Mouse (Mus musculus): Measurements from ENCODE around the gene Cpeb3. TPM values are rescaled to one million over a fixed set of nuclear protein-coding genes. Genes with fewer than 3 reads are reported as not detected.

Cpeb3 gene
- polyA plus RNA-seq, 1 experiment from 2014 or later, result 16.1 TPM

DNA sequence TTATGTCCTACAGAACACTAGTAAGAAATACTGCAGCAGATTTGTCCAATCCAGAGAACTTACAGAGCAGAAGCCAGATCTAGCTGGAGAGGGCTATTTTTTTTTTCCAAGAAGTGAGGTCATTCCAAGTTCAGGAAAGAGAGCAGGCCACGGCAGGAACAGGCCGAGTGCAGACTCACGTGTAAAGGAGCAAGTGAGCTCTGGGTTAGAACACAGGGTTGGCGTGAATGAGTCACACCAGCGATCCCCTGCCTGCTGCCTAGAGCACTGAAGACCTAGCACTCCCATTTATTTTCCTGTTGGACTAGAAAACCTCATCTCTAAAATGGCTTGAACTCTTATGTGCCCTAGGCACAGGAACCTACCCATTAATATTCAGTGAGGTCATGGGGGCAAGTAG lies 133.7 kb downstream of the Cpeb3 start:
- peak overlapping the region; percentile 0; the same call in 1 of the 2 replicates for H3K27ac ChIP-seq
- H3K36me3 ChIP-seq (ENCODE audit: inconsistent target), result no peaks in the 10 kb centered on the region
- no peak overlapping the region for H3K4me3 ChIP-seq (ENCODE audit: inconsistent target)
- WGBS (ENCODE audit: missing documents), result 94% methylated on average over 5 of the region's 5 CpGs
- H3K79me2 ChIP-seq (ENCODE audit: inconsistent target), result no peaks in the 10 kb centered on the region

GRCm38 (mm10) chr19:37074276-37074675 lies 134.1 kb downstream of the Cpeb3 start:
- no peaks in the 10 kb centered on the region for H3K79me2 ChIP-seq (ENCODE audit: inconsistent target)
- WGBS (ENCODE audit: missing documents), result 97% methylated on average over 3 of the region's 3 CpGs
- no peaks in the 10 kb centered on the region for H3K36me3 ChIP-seq (ENCODE audit: inconsistent target)
- no peak overlapping the region for H3K4me3 ChIP-seq (ENCODE audit: inconsistent target)
- H3K27ac ChIP-seq, result 0 out of 2 replicates have a peak overlapping the region, but pooled peaks have one; percentile 0

GRCm38 (mm10) chr19:37072871-37073629 lies 135.4 kb downstream of the Cpeb3 start:
- Histone ChIP-seq H3K79me2 (ENCODE audit: inconsistent target) (no peaks in the 10 kb centered on the region), H3K4me3 (ENCODE audit: inconsistent target) (no peak overlapping the region), H3K27ac (no peak overlapping the region), H3K36me3 (ENCODE audit: inconsistent target) (no peaks in the 10 kb centered on the region)
- 96% methylated on average over 5 of the region's 5 CpGs for WGBS (ENCODE audit: missing documents)

GRCm38 (mm10) chr19:37069243-37069642 lies 139.2 kb downstream of the Cpeb3 start:
- Histone ChIP-seq H3K79me2 (ENCODE audit: inconsistent target) (no peaks in the 10 kb centered on the region), H3K27ac (no peak overlapping the region), H3K4me3 (ENCODE audit: inconsistent target) (no peak overlapping the region), H3K36me3 (ENCODE audit: inconsistent target) (no peaks in the 10 kb centered on the region)
- WGBS (ENCODE audit: missing documents), result 94% methylated on average over 4 of the region's 4 CpGs

DNA sequence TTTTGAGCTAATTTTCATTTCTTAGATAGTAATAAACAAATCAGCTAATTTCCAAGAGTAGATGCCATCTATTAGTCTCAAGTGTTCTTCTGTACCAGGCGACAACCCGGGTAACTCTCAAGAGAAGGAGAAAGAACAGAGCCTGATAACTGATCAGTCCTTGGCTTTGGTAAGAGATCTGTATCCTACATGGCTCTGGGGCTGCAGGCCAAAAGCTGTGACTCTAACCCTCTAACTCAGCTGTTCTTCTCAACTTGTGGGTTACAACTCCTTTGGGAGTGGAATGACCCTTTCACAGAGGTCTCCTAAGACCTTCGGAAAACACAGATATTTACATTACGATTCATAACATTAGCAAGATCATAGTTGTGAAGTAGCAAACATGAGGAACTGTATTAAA lies 148.3 kb downstream of the Cpeb3 start:
- Histone ChIP-seq H3K27ac (peak overlapping the region; percentile 93), H3K79me2 (ENCODE audit: inconsistent target) (no peaks in the 10 kb centered on the region), H3K36me3 (ENCODE audit: inconsistent target) (no peaks in the 10 kb centered on the region), H3K4me3 (ENCODE audit: inconsistent target) (no peak overlapping the region)
- WGBS (ENCODE audit: missing documents), result 95% methylated on average over 4 of the region's 4 CpGs

DNA sequence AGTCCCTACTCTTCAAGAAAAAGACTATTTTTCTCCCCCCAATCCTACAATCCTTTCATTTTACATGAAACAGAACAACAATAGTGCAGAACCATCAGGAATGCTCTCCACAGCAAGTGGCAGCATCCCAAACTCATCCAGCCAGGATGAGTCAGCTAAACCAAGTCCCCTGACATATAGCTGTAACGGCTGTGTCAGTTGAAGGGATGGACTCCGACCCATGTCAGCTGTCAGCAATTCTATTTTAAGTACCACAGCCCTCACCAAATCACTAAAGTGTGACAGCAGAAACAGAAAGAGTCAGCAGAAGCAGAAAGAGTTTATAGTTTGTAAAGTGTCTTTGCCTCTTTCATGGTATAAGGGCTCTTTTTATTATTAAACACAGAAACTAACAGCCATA lies 148.8 kb downstream of the Cpeb3 start:
- Histone ChIP-seq H3K27ac (peak overlapping the region; percentile 93), H3K36me3 (ENCODE audit: inconsistent target) (no peaks in the 10 kb centered on the region), H3K4me3 (ENCODE audit: inconsistent target) (no peak overlapping the region), H3K79me2 (ENCODE audit: inconsistent target) (no peaks in the 10 kb centered on the region)
- 8% methylated on average over 2 of the region's 2 CpGs for WGBS (ENCODE audit: missing documents)

DNA sequence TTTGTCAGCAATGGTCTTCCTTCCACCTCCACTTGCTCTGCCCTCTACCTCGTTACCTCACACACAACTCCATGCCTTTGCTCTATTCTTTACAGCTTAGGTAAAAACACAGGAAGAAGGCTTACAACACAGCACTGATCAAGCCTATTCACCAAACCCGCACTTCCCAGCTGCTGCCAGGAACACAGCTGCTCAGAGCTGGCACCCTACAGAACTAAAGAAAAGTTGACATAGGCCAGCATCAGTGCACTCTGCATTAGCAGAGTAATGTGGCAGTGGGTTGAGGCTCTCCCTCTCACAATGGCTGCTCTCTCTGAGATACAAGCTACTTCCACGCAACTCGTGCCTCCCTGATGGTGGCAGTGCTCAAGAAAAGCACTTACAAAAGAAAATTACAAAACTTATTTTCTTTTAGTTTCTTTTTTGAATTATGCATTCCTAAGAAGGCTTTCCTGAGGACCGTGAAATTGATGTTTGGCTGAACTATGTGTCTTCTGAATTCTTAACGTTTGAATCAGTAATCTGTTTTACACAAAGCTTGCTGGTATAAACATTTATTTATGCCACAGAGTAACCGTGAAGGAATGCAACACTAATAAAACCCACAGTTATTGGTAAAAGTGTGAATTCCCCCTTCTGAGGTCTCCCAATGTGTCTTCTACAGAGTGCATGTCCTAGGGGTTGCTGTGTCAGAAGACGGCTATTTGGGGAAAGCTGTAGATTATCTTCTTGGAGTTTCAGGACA lies 151.1 kb downstream of the Cpeb3 start:
- H3K4me3 ChIP-seq (ENCODE audit: inconsistent target), result no peak overlapping the region
- 71% methylated on average over 8 of the region's 8 CpGs for WGBS (ENCODE audit: missing documents)
- H3K36me3 ChIP-seq (ENCODE audit: inconsistent target), result no peaks in the 10 kb centered on the region
- H3K27ac ChIP-seq, result 0 out of 2 replicates have a peak overlapping the region, but pooled peaks have one; percentile 14
- no peaks in the 10 kb centered on the region for H3K79me2 ChIP-seq (ENCODE audit: inconsistent target)

DNA sequence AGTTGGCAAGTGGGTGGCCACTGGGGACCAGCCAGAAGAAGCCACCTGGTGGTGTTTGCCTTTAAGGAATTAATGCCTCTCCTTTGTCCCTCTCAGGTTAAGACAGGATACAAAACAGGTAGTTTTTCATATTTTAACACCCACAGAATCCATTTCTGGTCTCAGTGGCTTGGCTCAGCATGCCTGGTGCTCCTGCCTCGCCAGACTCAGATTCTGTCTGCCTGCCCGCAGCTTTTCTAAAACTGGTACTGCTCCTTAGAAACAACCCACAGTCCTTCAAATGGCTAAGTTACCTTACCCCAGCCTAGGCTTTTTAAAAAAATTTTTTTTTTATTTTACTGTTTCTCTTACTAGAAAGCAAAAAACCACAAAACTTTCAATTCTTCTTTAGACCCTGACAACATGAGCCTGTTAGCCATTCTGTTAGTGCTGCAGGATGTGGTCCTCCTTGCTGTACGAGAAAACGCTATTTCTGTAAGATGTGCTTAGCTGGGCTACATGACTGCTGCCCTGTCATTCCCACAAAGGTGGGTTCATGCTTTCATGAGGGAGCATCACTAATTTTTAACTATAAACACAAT lies 152.3 kb downstream of the Cpeb3 start:
- Histone ChIP-seq H3K27ac (no peak overlapping the region), H3K79me2 (ENCODE audit: inconsistent target) (no peaks in the 10 kb centered on the region), H3K36me3 (ENCODE audit: inconsistent target) (no peaks in the 10 kb centered on the region), H3K4me3 (ENCODE audit: inconsistent target) (no peak overlapping the region)
- WGBS (ENCODE audit: missing documents), result 56% methylated on average over 4 of the region's 4 CpGs

GRCm38 (mm10) chr19:37050643-37051345 lies 157.6 kb downstream of the Cpeb3 start:
- WGBS (ENCODE audit: missing documents), result 79% methylated on average over 4 of the region's 4 CpGs
- no peak overlapping the region for H3K27ac ChIP-seq
- H3K79me2 ChIP-seq (ENCODE audit: inconsistent target), result no peaks in the 10 kb centered on the region
- no peak overlapping the region for H3K4me3 ChIP-seq (ENCODE audit: inconsistent target)
- no peaks in the 10 kb centered on the region for H3K36me3 ChIP-seq (ENCODE audit: inconsistent target)

- 0 out of 2 replicates have a peak, but pooled peaks cover 5% of the 10 kb centered on the region for H3K36me3 ChIP-seq (ENCODE audit: inconsistent target)
- WGBS (ENCODE audit: missing documents), result 51% methylated on average over 6 of the region's 6 CpGs
- no peak overlapping the region for H3K4me3 ChIP-seq (ENCODE audit: inconsistent target)
- H3K79me2 ChIP-seq (ENCODE audit: inconsistent target), result no peaks in the 10 kb centered on the region
- peak overlapping the region; percentile 52 for H3K27ac ChIP-seq
Measured at GRCm38 (mm10) chr19:37048507-37048906, 159.9 kb downstream of the Cpeb3 start.

- no peak overlapping the region for H3K27ac ChIP-seq
- 0 out of 2 replicates have a peak, but pooled peaks cover 5% of the 10 kb centered on the region for H3K36me3 ChIP-seq (ENCODE audit: inconsistent target)
- WGBS (ENCODE audit: missing documents), result 91% methylated on average over 10 of the region's 10 CpGs
- H3K4me3 ChIP-seq (ENCODE audit: inconsistent target), result no peak overlapping the region
- H3K79me2 ChIP-seq (ENCODE audit: inconsistent target), result no peaks in the 10 kb centered on the region
Measured at GRCm38 (mm10) chr19:37044431-37044830, 164.0 kb downstream of the Cpeb3 start.

GRCm38 (mm10) chr19:37040906-37041305 lies 167.5 kb downstream of the Cpeb3 start:
- no peak overlapping the region for H3K4me3 ChIP-seq (ENCODE audit: inconsistent target)
- 0 out of 2 replicates have a peak, but pooled peaks cover 5% of the 10 kb centered on the region for H3K36me3 ChIP-seq (ENCODE audit: inconsistent target)
- H3K27ac ChIP-seq, result no peak overlapping the region
- H3K79me2 ChIP-seq (ENCODE audit: inconsistent target), result no peaks in the 10 kb centered on the region

- Histone ChIP-seq H3K79me2 (ENCODE audit: inconsistent target) (no peaks in the 10 kb centered on the region), H3K36me3 (ENCODE audit: inconsistent target) (no peaks in the 10 kb centered on the region)
- WGBS (ENCODE audit: missing documents), result 100% methylated on average over 2 of the region's 2 CpGs
Measured at GRCm38 (mm10) chr19:37032364-37032763, 176.0 kb downstream of the Cpeb3 start.

GRCm38 (mm10) chr19:37031446-37031845 lies 177.0 kb downstream of the Cpeb3 start:
- 94% methylated on average over 5 of the region's 5 CpGs for WGBS (ENCODE audit: missing documents)
- no peaks in the 10 kb centered on the region for H3K36me3 ChIP-seq (ENCODE audit: inconsistent target)
- no peak overlapping the region for H3K4me3 ChIP-seq (ENCODE audit: inconsistent target)
- H3K27ac ChIP-seq, result no peak overlapping the region
- no peaks in the 10 kb centered on the region for H3K79me2 ChIP-seq (ENCODE audit: inconsistent target)

More at GRCm38 (mm10) chr19:37032364-37032763, 176.0 kb downstream of the Cpeb3 start:
- no peak overlapping the region for H3K4me3 ChIP-seq (ENCODE audit: inconsistent target)
- no peak overlapping the region for H3K27ac ChIP-seq
